Mouse (Mus musculus): ENCODE data around the gene Actr8. TPM values are rescaled to one million over a fixed set of nuclear protein-coding genes. Genes with fewer than 3 reads are reported as not detected.

Gene Actr8
- polyA plus RNA-seq, 1 experiment from 2014 or later: 46.7 TPM

- ATAC-seq (replicated peaks; ENCODE audit: low FRiP score) (no peak), DNase-seq (ENCODE audit: low spot score) (no peak)
- no peak overlapping the region for H3K4me2 ChIP-seq
- H3K9ac ChIP-seq (ENCODE audit: low read depth, low read length): no peak overlapping the region
- no peaks in the 10 kb centered on the region for H3K36me3 ChIP-seq (ENCODE audit: control insufficient read depth, insufficient read depth, low read length)
- H3K27ac ChIP-seq (ENCODE audit: low read depth, low read length): no peak overlapping the region
- H3K27me3 ChIP-seq (replicated peaks; ENCODE audit: control insufficient read depth, insufficient read depth, low read length): no peaks in the 10 kb centered on the region
- 91% methylated on average over 6 of the region's 6 CpGs for WGBS
- no peak overlapping the region for H3K4me3 ChIP-seq (ENCODE audit: low read depth, low read length)
- no peaks in the 10 kb centered on the region for H3K9me3 ChIP-seq (ENCODE audit: control insufficient read depth, low read length)
- H3K4me1 ChIP-seq (replicated peaks; ENCODE audit: control insufficient read depth, insufficient read depth, low read length): no peaks in the 10 kb centered on the region
Observed at GRCm38 (mm10) chr14:30018846-30019245, 40.7 kb downstream of the Actr8 start.

GRCm38 (mm10) chr14:30019375-30019774 lies 41.2 kb downstream of the Actr8 start:
- WGBS: 90% methylated on average over 8 of the region's 8 CpGs

GRCm38 (mm10) chr14:30019792-30020575 lies 41.8 kb downstream of the Actr8 start:
- 60% methylated on average over 9 of the region's 9 CpGs for WGBS
- no peaks in the 10 kb centered on the region for H3K27me3 ChIP-seq (replicated peaks; ENCODE audit: control insufficient read depth, insufficient read depth, low read length)
- H3K27ac ChIP-seq (ENCODE audit: low read depth, low read length): no peak overlapping the region
- H3K4me2 ChIP-seq: no peak overlapping the region
- H3K9ac ChIP-seq (ENCODE audit: low read depth, low read length): no peak overlapping the region
- H3K36me3 ChIP-seq (ENCODE audit: control insufficient read depth, insufficient read depth, low read length): no peaks in the 10 kb centered on the region
- ATAC-seq (replicated peaks; ENCODE audit: low FRiP score): no peak
- H3K9me3 ChIP-seq (ENCODE audit: control insufficient read depth, low read length): no peaks in the 10 kb centered on the region
- no peak overlapping the region for H3K4me3 ChIP-seq (ENCODE audit: low read depth, low read length)
- no peak for DNase-seq (ENCODE audit: low spot score)
- no peaks in the 10 kb centered on the region for H3K4me1 ChIP-seq (replicated peaks; ENCODE audit: control insufficient read depth, insufficient read depth, low read length)

More at GRCm38 (mm10) chr14:30019375-30019774, 41.2 kb downstream of the Actr8 start:
- DNase-seq (ENCODE audit: low spot score) (no peak), ATAC-seq (replicated peaks; ENCODE audit: low FRiP score) (no peak)
- H3K36me3 ChIP-seq (ENCODE audit: control insufficient read depth, insufficient read depth, low read length): no peaks in the 10 kb centered on the region
- H3K4me3 ChIP-seq (ENCODE audit: low read depth, low read length): no peak overlapping the region
- no peak overlapping the region for H3K27ac ChIP-seq (ENCODE audit: low read depth, low read length)
- no peak overlapping the region for H3K9ac ChIP-seq (ENCODE audit: low read depth, low read length)
- H3K4me1 ChIP-seq (replicated peaks; ENCODE audit: control insufficient read depth, insufficient read depth, low read length): no peaks in the 10 kb centered on the region
- H3K4me2 ChIP-seq: no peak overlapping the region
- no peaks in the 10 kb centered on the region for H3K27me3 ChIP-seq (replicated peaks; ENCODE audit: control insufficient read depth, insufficient read depth, low read length)
- no peaks in the 10 kb centered on the region for H3K9me3 ChIP-seq (ENCODE audit: control insufficient read depth, low read length)

GRCm38 (mm10) chr14:30022471-30022870 lies 44.3 kb downstream of the Actr8 start:
- Histone ChIP-seq H3K4me1 (replicated peaks; ENCODE audit: control insufficient read depth, insufficient read depth, low read length) (no peaks in the 10 kb centered on the region), H3K9me3 (ENCODE audit: control insufficient read depth, low read length) (no peaks in the 10 kb centered on the region), H3K9ac (ENCODE audit: low read depth, low read length) (no peak overlapping the region), H3K4me3 (ENCODE audit: low read depth, low read length) (no peak overlapping the region), H3K4me2 (no peak overlapping the region), H3K36me3 (ENCODE audit: control insufficient read depth, insufficient read depth, low read length) (no peaks in the 10 kb centered on the region), H3K27ac (ENCODE audit: low read depth, low read length) (no peak overlapping the region), H3K27me3 (replicated peaks; ENCODE audit: control insufficient read depth, insufficient read depth, low read length) (no peaks in the 10 kb centered on the region)
- ATAC-seq (replicated peaks; ENCODE audit: low FRiP score) (no peak), DNase-seq (ENCODE audit: low spot score) (no peak)
- WGBS: 76% methylated on average over 6 of the region's 6 CpGs

GRCm38 (mm10) chr14:30024387-30024786 lies 46.2 kb downstream of the Actr8 start:
- H3K4me3 ChIP-seq (ENCODE audit: low read depth, low read length): no peak overlapping the region
- H3K4me2 ChIP-seq: no peak overlapping the region
- no peak for ATAC-seq (replicated peaks; ENCODE audit: low FRiP score)
- WGBS: 32% methylated on average over 7 of the region's 7 CpGs
- H3K9ac ChIP-seq (ENCODE audit: low read depth, low read length): no peak overlapping the region
- no peak overlapping the region for H3K27ac ChIP-seq (ENCODE audit: low read depth, low read length)
- no peaks in the 10 kb centered on the region for H3K4me1 ChIP-seq (replicated peaks; ENCODE audit: control insufficient read depth, insufficient read depth, low read length)
- no peaks in the 10 kb centered on the region for H3K9me3 ChIP-seq (ENCODE audit: control insufficient read depth, low read length)
- H3K36me3 ChIP-seq (ENCODE audit: control insufficient read depth, insufficient read depth, low read length): no peaks in the 10 kb centered on the region
- no peaks in the 10 kb centered on the region for H3K27me3 ChIP-seq (replicated peaks; ENCODE audit: control insufficient read depth, insufficient read depth, low read length)
- no peak for DNase-seq (ENCODE audit: low spot score)

GRCm38 (mm10) chr14:30027378-30027777 lies 49.2 kb downstream of the Actr8 start:
- H3K4me3 ChIP-seq (ENCODE audit: low read depth, low read length): no peak overlapping the region
- no peak overlapping the region for H3K9ac ChIP-seq (ENCODE audit: low read depth, low read length)
- H3K36me3 ChIP-seq (ENCODE audit: control insufficient read depth, insufficient read depth, low read length): no peaks in the 10 kb centered on the region
- no peaks in the 10 kb centered on the region for H3K27me3 ChIP-seq (replicated peaks; ENCODE audit: control insufficient read depth, insufficient read depth, low read length)
- ATAC-seq (replicated peaks; ENCODE audit: low FRiP score) (no peak), DNase-seq (ENCODE audit: low spot score) (no peak)
- H3K4me1 ChIP-seq (replicated peaks; ENCODE audit: control insufficient read depth, insufficient read depth, low read length): no peaks in the 10 kb centered on the region
- H3K9me3 ChIP-seq (ENCODE audit: control insufficient read depth, low read length): no peaks in the 10 kb centered on the region
- H3K4me2 ChIP-seq: no peak overlapping the region
- no peak overlapping the region for H3K27ac ChIP-seq (ENCODE audit: low read depth, low read length)
- WGBS: 51% methylated on average over 2 of the region's 2 CpGs

GRCm38 (mm10) chr14:30033405-30033804 lies 55.3 kb downstream of the Actr8 start:
- no peak for ATAC-seq (replicated peaks; ENCODE audit: low FRiP score)
- no peak overlapping the region for H3K4me2 ChIP-seq

GRCm38 (mm10) chr14:30038431-30038830 lies 60.3 kb downstream of the Actr8 start:
- WGBS: 83% methylated on average over 18 of the region's 18 CpGs
- H3K27ac ChIP-seq (ENCODE audit: low read depth, low read length): no peak overlapping the region

More at GRCm38 (mm10) chr14:30033405-30033804, 55.3 kb downstream of the Actr8 start:
- DNase-seq (ENCODE audit: low spot score): no peak
- H3K27me3 ChIP-seq (replicated peaks; ENCODE audit: control insufficient read depth, insufficient read depth, low read length): no peaks in the 10 kb centered on the region
- H3K27ac ChIP-seq (ENCODE audit: low read depth, low read length): no peak overlapping the region
- no peak overlapping the region for H3K4me3 ChIP-seq (ENCODE audit: low read depth, low read length)
- no peak overlapping the region for H3K9ac ChIP-seq (ENCODE audit: low read depth, low read length)
- H3K36me3 ChIP-seq (ENCODE audit: control insufficient read depth, insufficient read depth, low read length): no peaks in the 10 kb centered on the region
- WGBS: 55% methylated on average over 8 of the region's 8 CpGs
- H3K4me1 ChIP-seq (replicated peaks; ENCODE audit: control insufficient read depth, insufficient read depth, low read length): no peaks in the 10 kb centered on the region
- H3K9me3 ChIP-seq (ENCODE audit: control insufficient read depth, low read length): no peaks in the 10 kb centered on the region

GRCm38 (mm10) chr14:30039413-30039812 lies 61.3 kb downstream of the Actr8 start:
- Histone ChIP-seq H3K36me3 (ENCODE audit: control insufficient read depth, insufficient read depth, low read length) (no peaks in the 10 kb centered on the region), H3K4me1 (replicated peaks; ENCODE audit: control insufficient read depth, insufficient read depth, low read length) (no peaks in the 10 kb centered on the region), H3K9ac (ENCODE audit: low read depth, low read length) (no peak overlapping the region), H3K4me3 (ENCODE audit: low read depth, low read length) (no peak overlapping the region), H3K4me2 (no peak overlapping the region), H3K27me3 (replicated peaks; ENCODE audit: control insufficient read depth, insufficient read depth, low read length) (no peaks in the 10 kb centered on the region), H3K9me3 (ENCODE audit: control insufficient read depth, low read length) (no peaks in the 10 kb centered on the region), H3K27ac (ENCODE audit: low read depth, low read length) (no peak overlapping the region)
- 60% methylated on average over 4 of the region's 4 CpGs for WGBS
- ATAC-seq (replicated peaks; ENCODE audit: low FRiP score) (no peak), DNase-seq (ENCODE audit: low spot score) (no peak)

More at GRCm38 (mm10) chr14:30038431-30038830, 60.3 kb downstream of the Actr8 start:
- DNase-seq (ENCODE audit: low spot score) (no peak), ATAC-seq (replicated peaks; ENCODE audit: low FRiP score) (no peak)
- Histone ChIP-seq H3K9me3 (ENCODE audit: control insufficient read depth, low read length) (no peaks in the 10 kb centered on the region), H3K4me3 (ENCODE audit: low read depth, low read length) (no peak overlapping the region), H3K27me3 (replicated peaks; ENCODE audit: control insufficient read depth, insufficient read depth, low read length) (no peaks in the 10 kb centered on the region), H3K4me2 (no peak overlapping the region), H3K4me1 (replicated peaks; ENCODE audit: control insufficient read depth, insufficient read depth, low read length) (no peaks in the 10 kb centered on the region), H3K36me3 (ENCODE audit: control insufficient read depth, insufficient read depth, low read length) (no peaks in the 10 kb centered on the region), H3K9ac (ENCODE audit: low read depth, low read length) (no peak overlapping the region)
